ENCODE assay signal across 25 mouse cellular contexts in the genomic region with DNA sequence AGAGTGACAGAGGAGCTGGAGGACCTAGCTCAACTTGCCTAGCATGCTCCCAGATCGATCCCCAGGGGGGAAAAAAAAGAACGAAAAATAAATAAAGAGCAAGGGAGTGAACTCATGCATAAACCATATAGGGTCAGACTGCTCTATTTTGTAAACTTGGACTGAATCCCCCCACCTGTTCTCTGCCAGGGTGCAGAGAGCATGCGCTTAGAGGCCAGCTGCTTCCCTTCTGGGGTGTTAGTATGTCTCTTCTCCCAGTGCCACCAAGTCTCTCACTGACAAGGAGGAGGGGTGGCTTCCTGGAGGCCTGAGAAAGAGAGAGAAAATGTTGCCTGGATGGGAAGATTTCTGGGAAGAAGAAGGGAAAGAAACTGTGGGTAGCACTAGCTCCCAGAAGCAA.
DNase-seq lines count a peak whose midpoint lies in the region; ATAC-seq and TF ChIP-seq lines count a peak whose summit lies in the region.
"Had no signal": no experiment of that assay in that cellular context is flagged by ENCODE, and none has a peak within 500 bp of the region (broad histone marks: within the 10 kb centered on the region; RNA-seq: fewer than 3 reads in every experiment).

No protein-coding gene starts in this region.

- peaks cover 16% of the 10 kb centered on the region for H3K4me1 ChIP-seq in forebrain, embryonic 15.5 days
- H3K4me1 ChIP-seq in forebrain, embryonic 12.5 days = peaks cover 16% of the 10 kb centered on the region
- H3K4me1 ChIP-seq in kidney, postnatal 0 days (replicated peaks; ENCODE audit: insufficient read depth, low read length) = peaks cover 18% of the 10 kb centered on the region
- 0 out of 2 replicates have a peak, but pooled peaks cover 6% of the 10 kb centered on the region for H3K4me1 ChIP-seq in forebrain, postnatal 0 days (ENCODE audit: insufficient read depth)
- peaks cover 13% of the 10 kb centered on the region for H3K4me1 ChIP-seq in stomach, postnatal 0 days (replicated peaks; ENCODE audit: control insufficient read depth, insufficient read depth)

- H3K4me3 ChIP-seq in forebrain, embryonic 15.5 days = no peak overlapping the region
- H3K4me3 ChIP-seq in forebrain, embryonic 12.5 days (replicated peaks) = no peak overlapping the region
- no peak overlapping the region for H3K4me3 ChIP-seq in kidney, postnatal 0 days (replicated peaks; ENCODE audit: low read depth, low read length)
- H3K4me3 ChIP-seq in forebrain, postnatal 0 days (ENCODE audit: low read depth, low read length) = no peak overlapping the region
- H3K4me3 ChIP-seq in stomach, postnatal 0 days (ENCODE audit: low read depth, low read length) = no peak overlapping the region
- H3K4me3 ChIP-seq: intestine, embryonic 15.5 days; limb, embryonic 10.5 days; limb, embryonic 15.5 days; liver, embryonic 13.5 days; neural tube, embryonic 12.5 days had no signal

- H3K27me3 ChIP-seq in forebrain, embryonic 15.5 days = no peaks in the 10 kb centered on the region
- H3K27me3 ChIP-seq in forebrain, embryonic 12.5 days = no peaks in the 10 kb centered on the region
- no peaks in the 10 kb centered on the region for H3K27me3 ChIP-seq in kidney, postnatal 0 days (ENCODE audit: insufficient read depth, low read length)
- no peaks in the 10 kb centered on the region for H3K27me3 ChIP-seq in forebrain, postnatal 0 days (ENCODE audit: insufficient read depth, low read length)
- no peaks in the 10 kb centered on the region for H3K27me3 ChIP-seq in stomach, postnatal 0 days (ENCODE audit: control insufficient read depth, insufficient read depth, low read length)
- H3K27me3 ChIP-seq: intestine, embryonic 15.5 days; limb, embryonic 15.5 days; liver, embryonic 13.5 days; neural tube, embryonic 12.5 days had no signal

- H3K27ac ChIP-seq in forebrain, embryonic 15.5 days (replicated peaks) = peak overlapping the region; percentile 52; the same call in 1 of the 2 replicates
- no peak overlapping the region for H3K27ac ChIP-seq in forebrain, embryonic 12.5 days
- H3K27ac ChIP-seq in kidney, postnatal 0 days = peak overlapping the region; percentile 57; the same call in 1 of the 2 replicates
- no peak overlapping the region for H3K27ac ChIP-seq in forebrain, postnatal 0 days (ENCODE audit: low read depth, low read length)
- H3K27ac ChIP-seq in stomach, postnatal 0 days (replicated peaks) = 0 out of 2 replicates have a peak overlapping the region, but pooled peaks have one; percentile 40
- H3K27ac ChIP-seq: hindbrain, postnatal 0 days; intestine, embryonic 15.5 days; limb, embryonic 10.5 days; liver, embryonic 13.5 days; neural tube, embryonic 12.5 days had no signal

- no peak for DNase-seq in kidney, postnatal 0 days (ENCODE audit: low spot score)
- DNase-seq in kidney, postnatal 14 days = no peak
- peak; percentile 64 for DNase-seq in forebrain, postnatal 0 days
- no peak for DNase-seq in stomach, postnatal 0 days (ENCODE audit: low spot score)
- DNase-seq in cerebellum, adult 11 months = no peak
- DNase-seq: adrenal gland, postnatal 14 days; cerebellum, adult 18-20 months; cerebellum, postnatal 25 days; heart, postnatal 14 days; kidney, adult 9 months; layer of hippocampus, adult 9-11 months; liver, embryonic 13.5 days; lung, adult 18-20 months; right cerebral cortex, adult 18-20 months; spleen, adult 18-20 months had no signal

- no peaks in the 10 kb centered on the region for H3K9me3 ChIP-seq in forebrain, embryonic 15.5 days
- H3K9me3 ChIP-seq in forebrain, embryonic 12.5 days = no peaks in the 10 kb centered on the region
- H3K9me3 ChIP-seq in kidney, postnatal 0 days (replicated peaks; ENCODE audit: low read length) = no peaks in the 10 kb centered on the region
- no peaks in the 10 kb centered on the region for H3K9me3 ChIP-seq in forebrain, postnatal 0 days (ENCODE audit: low read length)
- no peaks in the 10 kb centered on the region for H3K9me3 ChIP-seq in stomach, postnatal 0 days (ENCODE audit: control insufficient read depth, low read length)
- H3K9me3 ChIP-seq: intestine, embryonic 15.5 days; limb, embryonic 10.5 days; limb, embryonic 15.5 days; liver, embryonic 13.5 days; neural tube, embryonic 12.5 days had no signal

- no peak overlapping the region for H3K9ac ChIP-seq in forebrain, embryonic 15.5 days (replicated peaks)
- H3K9ac ChIP-seq in forebrain, embryonic 12.5 days = no peak overlapping the region
- H3K9ac ChIP-seq in kidney, postnatal 0 days (ENCODE audit: low read depth, low read length) = no peak overlapping the region
- H3K9ac ChIP-seq in forebrain, postnatal 0 days = no peak overlapping the region
- H3K9ac ChIP-seq in stomach, postnatal 0 days (ENCODE audit: low read length) = no peak overlapping the region
- H3K9ac ChIP-seq: intestine, embryonic 15.5 days; limb, embryonic 15.5 days; liver, embryonic 13.5 days; neural tube, embryonic 12.5 days had no signal

- ATAC-seq in forebrain, embryonic 15.5 days (replicated peaks) = no peak
- no peak for ATAC-seq in forebrain, embryonic 12.5 days (ENCODE audit: low FRiP score)
- no peak for ATAC-seq in kidney, postnatal 0 days (replicated peaks; ENCODE audit: low FRiP score, low read depth)
- peak; percentile 69 for ATAC-seq in forebrain, postnatal 0 days
- no peak for ATAC-seq in stomach, postnatal 0 days (ENCODE audit: low FRiP score, low TSS enrichment)
- ATAC-seq: CD4-positive, CD25-positive, alpha-beta regulatory T cell, adult 4 months; hindbrain, postnatal 0 days; intestine, embryonic 15.5 days; midbrain, embryonic 16.5 days had no signal

- no peak for TF ChIP-seq CTCF in kidney, postnatal 0 days (IDR thresholded peaks at IDR 0.05; ENCODE audit: low read depth)
- TF ChIP-seq CTCF in forebrain, postnatal 0 days (IDR thresholded peaks at IDR 0.05; ENCODE audit: low read depth) = no peak
- no peak for TF ChIP-seq CTCF in stomach, postnatal 0 days (IDR thresholded peaks at IDR 0.05; ENCODE audit: low read depth)

- no peaks in the 10 kb centered on the region for H3K36me3 ChIP-seq in forebrain, embryonic 15.5 days
- H3K36me3 ChIP-seq in forebrain, embryonic 12.5 days (replicated peaks) = no peaks in the 10 kb centered on the region
- H3K36me3 ChIP-seq in kidney, postnatal 0 days (ENCODE audit: insufficient read depth, low read length) = no peaks in the 10 kb centered on the region
- no peaks in the 10 kb centered on the region for H3K36me3 ChIP-seq in forebrain, postnatal 0 days (ENCODE audit: insufficient read depth)
- H3K36me3 ChIP-seq in stomach, postnatal 0 days (ENCODE audit: control insufficient read depth, insufficient read depth, low read length) = no peaks in the 10 kb centered on the region
- H3K36me3 ChIP-seq: intestine, embryonic 15.5 days; limb, embryonic 10.5 days; limb, embryonic 15.5 days; liver, embryonic 13.5 days; neural tube, embryonic 12.5 days had no signal

- no peak overlapping the region for H3K4me2 ChIP-seq in forebrain, embryonic 15.5 days (replicated peaks)
- H3K4me2 ChIP-seq in forebrain, embryonic 12.5 days = no peak overlapping the region
- H3K4me2 ChIP-seq in kidney, postnatal 0 days (ENCODE audit: low read length) = no peak overlapping the region
- H3K4me2 ChIP-seq in forebrain, postnatal 0 days (ENCODE audit: low read depth) = no peak overlapping the region
- H3K4me2 ChIP-seq in stomach, postnatal 0 days (replicated peaks; ENCODE audit: low read depth) = no peak overlapping the region
- H3K4me2 ChIP-seq: intestine, embryonic 15.5 days; limb, embryonic 15.5 days; liver, embryonic 13.5 days; midbrain, embryonic 11.5 days; neural tube, embryonic 12.5 days had no signal

- WGBS in forebrain, embryonic 15.5 days = 53% methylated on average over 3 of the region's 3 CpGs
- 87% methylated on average over 3 of the region's 3 CpGs for WGBS in forebrain, embryonic 12.5 days
- WGBS in kidney, postnatal 0 days = 30% methylated on average over 3 of the region's 3 CpGs
- WGBS in forebrain, postnatal 0 days = 50% methylated on average over 3 of the region's 3 CpGs
- 24% methylated on average over 3 of the region's 3 CpGs for WGBS in stomach, postnatal 0 days

- TF ChIP-seq EP300 in stomach, postnatal 0 days (optimal IDR thresholded peaks at IDR 0.05) = no peak

Comparison
In these comparisons a context has a peak if more than half of its experiments do, and no peak if none do; other contexts are left out.
1. H3K27ac ChIP-seq: peak in forebrain, embryonic 15.5 days (single experiment), kidney, postnatal 0 days (single experiment) and stomach, postnatal 0 days (single experiment); none in forebrain, embryonic 12.5 days (single experiment) and forebrain, postnatal 0 days (single experiment).